In genomic region chr6:128093856-128094628, GRCm38 (mm10) we compare ENCODE assay signal across 10 mouse cellular contexts. TPM values are rescaled to one million over a fixed set of nuclear protein-coding genes. Genes with fewer than 3 reads are reported as not detected.
DNase-seq lines count a peak whose midpoint lies in the region; ATAC-seq and TF ChIP-seq lines count a peak whose summit lies in the region.
"Had no signal": no experiment of that assay in that cellular context is flagged by ENCODE, and none has a peak within 500 bp of the region (broad histone marks: within the 10 kb centered on the region; RNA-seq: fewer than 3 reads in every experiment).

No protein-coding gene starts in this region.

- no peak overlapping the region for H3K9ac ChIP-seq in hindbrain, embryonic 13.5 days
- H3K9ac ChIP-seq in lung, embryonic 14.5 days = no peak overlapping the region
- H3K9ac ChIP-seq: neural tube, embryonic 15.5 days had no signal

- H3K27ac ChIP-seq in hindbrain, embryonic 10.5 days = peak overlapping the region; percentile 9; the same call in 1 of the 2 replicates
- H3K27ac ChIP-seq in hindbrain, embryonic 13.5 days = no peak overlapping the region
- peak overlapping the region; percentile 2; the same call in 1 of the 2 replicates for H3K27ac ChIP-seq in lung, embryonic 14.5 days (ENCODE audit: low read depth)
- H3K27ac ChIP-seq in limb, embryonic 10.5 days = peak overlapping the region; percentile 61; the same call in 1 of the 2 replicates
- H3K27ac ChIP-seq: neural tube, embryonic 15.5 days had no signal

- peaks cover 67% of the 10 kb centered on the region for H3K4me1 ChIP-seq in hindbrain, embryonic 10.5 days (replicated peaks)
- peaks cover 31% of the 10 kb centered on the region for H3K4me1 ChIP-seq in hindbrain, embryonic 13.5 days (replicated peaks)
- peaks cover 12% of the 10 kb centered on the region for H3K4me1 ChIP-seq in lung, embryonic 14.5 days (ENCODE audit: insufficient read depth)
- peaks cover 56% of the 10 kb centered on the region for H3K4me1 ChIP-seq in limb, embryonic 10.5 days

- TF ChIP-seq CTCF in lung, embryonic 14.5 days (IDR thresholded peaks at IDR 0.05; ENCODE audit: low read depth) = no peak

- no peaks in the 10 kb centered on the region for H3K9me3 ChIP-seq in hindbrain, embryonic 10.5 days
- no peaks in the 10 kb centered on the region for H3K9me3 ChIP-seq in hindbrain, embryonic 13.5 days
- no peaks in the 10 kb centered on the region for H3K9me3 ChIP-seq in lung, embryonic 14.5 days (ENCODE audit: low read depth, low read length)
- no peaks in the 10 kb centered on the region for H3K9me3 ChIP-seq in limb, embryonic 10.5 days (replicated peaks)
- H3K9me3 ChIP-seq: neural tube, embryonic 15.5 days had no signal

- whole genome bisulfite sequencing in hindbrain, embryonic 10.5 days = 80% methylated on average over 15 of the region's 15 CpGs
- WGBS in hindbrain, embryonic 13.5 days = 69% methylated on average over 15 of the region's 15 CpGs
- WGBS in lung, embryonic 14.5 days = 74% methylated on average over 15 of the region's 15 CpGs
- 79% methylated on average over 15 of the region's 15 CpGs for WGBS in limb, embryonic 10.5 days

- H3K4me3 ChIP-seq in hindbrain, embryonic 10.5 days = no peak overlapping the region
- no peak overlapping the region for H3K4me3 ChIP-seq in hindbrain, embryonic 13.5 days
- no peak overlapping the region for H3K4me3 ChIP-seq in lung, embryonic 14.5 days (ENCODE audit: low read depth, low read length)
- H3K4me3 ChIP-seq in limb, embryonic 10.5 days = no peak overlapping the region
- H3K4me3 ChIP-seq: neural tube, embryonic 15.5 days had no signal

- no peaks in the 10 kb centered on the region for H3K27me3 ChIP-seq in hindbrain, embryonic 10.5 days (ENCODE audit: insufficient read depth, poor library complexity, severe bottlenecking)
- no peaks in the 10 kb centered on the region for H3K27me3 ChIP-seq in hindbrain, embryonic 13.5 days
- no peaks in the 10 kb centered on the region for H3K27me3 ChIP-seq in lung, embryonic 14.5 days (ENCODE audit: insufficient read depth, low read length)
- no peaks in the 10 kb centered on the region for H3K27me3 ChIP-seq in limb, embryonic 10.5 days (ENCODE audit: low read depth, poor library complexity, severe bottlenecking)
- H3K27me3 ChIP-seq: neural tube, embryonic 15.5 days had no signal

- no peak for DNase-seq in frontal cortex, postnatal 10 days (ENCODE audit: low spot score in 2 of 2)
- no peak for DNase-seq in hindbrain, embryonic 10.5 days (ENCODE audit: low spot score)
- no peak for DNase-seq in lung, embryonic 14.5 days
- DNase-seq in lung, postnatal 25 days (ENCODE audit: low spot score) = no peak
- no peak for DNase-seq in limb, embryonic 10.5 days (ENCODE audit: low spot score)
- DNase-seq in adrenal gland, adult 18-20 months (ENCODE audit: low spot score in 2 of 2) = no peak
- DNase-seq: gastrocnemius, postnatal 14 days had no signal

- no peaks in the 10 kb centered on the region for H3K36me3 ChIP-seq in hindbrain, embryonic 10.5 days
- no peaks in the 10 kb centered on the region for H3K36me3 ChIP-seq in hindbrain, embryonic 13.5 days
- no peaks in the 10 kb centered on the region for H3K36me3 ChIP-seq in lung, embryonic 14.5 days (ENCODE audit: insufficient read depth)
- H3K36me3 ChIP-seq in limb, embryonic 10.5 days = no peaks in the 10 kb centered on the region
- H3K36me3 ChIP-seq: neural tube, embryonic 15.5 days had no signal

- no peak overlapping the region for H3K4me2 ChIP-seq in hindbrain, embryonic 13.5 days
- H3K4me2 ChIP-seq in lung, embryonic 14.5 days = no peak overlapping the region
- H3K4me2 ChIP-seq: neural tube, embryonic 15.5 days had no signal

- peak; percentile 58 for ATAC-seq in frontal cortex, adult (ENCODE audit: low TSS enrichment)
- ATAC-seq in hindbrain, embryonic 13.5 days (ENCODE audit: low FRiP score) = no peak
- ATAC-seq in lung, embryonic 14.5 days (ENCODE audit: insufficient read depth) = no peak

RNA-seq across cellular contexts. Expression of gene Tspan9, which starts 49.4 kb away (rescaled TPM):
- polyA plus RNA-seq in hindbrain, embryonic 10.5 days (2016; fragmentation: Nextera tagmentation; extraction: Ambion mirVana) = 65.7 and 67.8 TPM in 2 replicates
- polyA plus RNA-seq in hindbrain, embryonic 13.5 days (2015; fragmentation: Nextera tagmentation; extraction: Ambion mirVana) = 32.7 and 35.8 TPM in 2 replicates
- polyA plus RNA-seq in lung, embryonic 14.5 days (2014; fragmentation: Nextera tagmentation; extraction: Ambion mirVana) = 118 and 121 TPM in 2 replicates
- 61.2 and 78.5 TPM in 2 replicates for polyA plus RNA-seq in limb, embryonic 10.5 days (2016; fragmentation: Nextera tagmentation; extraction: Ambion mirVana)
- total RNA-seq in adrenal gland, adult 18-20 months (2021) = 10 to 100 TPM; 43.7 to 57.9 TPM
